Mouse (Mus musculus) cerebellum, adult 9-11 months (tissue): ENCODE results near the gene Ubald2.
"Not testable (repeated sequence)": the region's sequence is repeated elsewhere in the genome, so short reads cannot be mapped to it uniquely, and the experiment has no call there.

ENCODE experiments used
- DNase-seq: peaks from one replicate; pipeline ENCODE4 v3.0.0; 2022

Gene Ubald2

GRCm38 (mm10) chr11:116433356-116434286, at the start of gene Ubald2:
Ubald2 (plus strand) TSS chr11:116434094.
- peak; percentile 100 for DNase-seq

- no peak for DNase-seq
Observed at GRCm38 (mm10) chr11:116384171-116384570, 49.7 kb upstream of the Ubald2 start.

- DNase-seq, result no peak
Observed at GRCm38 (mm10) chr11:116385999-116386398, 47.9 kb upstream of the Ubald2 start.

- DNase-seq, result no peak
Observed at GRCm38 (mm10) chr11:116387086-116388071, 46.5 kb upstream of the Ubald2 start.

- DNase-seq, result peak; percentile 57
Observed at GRCm38 (mm10) chr11:116388841-116389480, 44.9 kb upstream of the Ubald2 start.

GRCm38 (mm10) chr11:116394769-116395168, 39.1 kb upstream of the Ubald2 start:
- no peak for DNase-seq

GRCm38 (mm10) chr11:116396276-116396933, 37.5 kb upstream of the Ubald2 start:
- no peak for DNase-seq

- no peak for DNase-seq
Observed at GRCm38 (mm10) chr11:116396934-116397330, 37.0 kb upstream of the Ubald2 start.

- DNase-seq, result no peak
Observed at GRCm38 (mm10) chr11:116397517-116398347, 36.2 kb upstream of the Ubald2 start.

- no peak for DNase-seq
Observed at GRCm38 (mm10) chr11:116398348-116398677, 35.6 kb upstream of the Ubald2 start.

- DNase-seq, result no peak
Observed at GRCm38 (mm10) chr11:116400560-116400959, 33.3 kb upstream of the Ubald2 start.

GRCm38 (mm10) chr11:116405601-116406000, 28.3 kb upstream of the Ubald2 start:
- no peak for DNase-seq

- DNase-seq, result no peak
Observed at GRCm38 (mm10) chr11:116406231-116406728, 27.6 kb upstream of the Ubald2 start.

GRCm38 (mm10) chr11:116409008-116409407, 24.9 kb upstream of the Ubald2 start:
- DNase-seq, result no peak

- not testable (repeated sequence) for DNase-seq
Observed at GRCm38 (mm10) chr11:116410415-116410814, 23.5 kb upstream of the Ubald2 start.

- peak; percentile 77 for DNase-seq
Observed at GRCm38 (mm10) chr11:116411582-116411981, 22.3 kb upstream of the Ubald2 start.

- DNase-seq, result peak; percentile 37
Observed at GRCm38 (mm10) chr11:116412028-116412827, 21.7 kb upstream of the Ubald2 start.

- peak; percentile 77 for DNase-seq
Observed at GRCm38 (mm10) chr11:116412904-116413630, 20.8 kb upstream of the Ubald2 start, which contains the start of gene Rnf157. Rnf157 (minus strand) TSS chr11:116413032.

- DNase-seq, result no peak
Observed at GRCm38 (mm10) chr11:116413631-116414022, 20.3 kb upstream of the Ubald2 start.
